Mouse (Mus musculus): Measurements from ENCODE around the gene Elmo1. TPM values are rescaled to one million over a fixed set of nuclear protein-coding genes. Genes with fewer than 3 reads are reported as not detected.

Gene Elmo1
- total and polyA plus RNA-seq, 3 experiments = 5.2 to 7.6 TPM; not detected in 1

DNA sequence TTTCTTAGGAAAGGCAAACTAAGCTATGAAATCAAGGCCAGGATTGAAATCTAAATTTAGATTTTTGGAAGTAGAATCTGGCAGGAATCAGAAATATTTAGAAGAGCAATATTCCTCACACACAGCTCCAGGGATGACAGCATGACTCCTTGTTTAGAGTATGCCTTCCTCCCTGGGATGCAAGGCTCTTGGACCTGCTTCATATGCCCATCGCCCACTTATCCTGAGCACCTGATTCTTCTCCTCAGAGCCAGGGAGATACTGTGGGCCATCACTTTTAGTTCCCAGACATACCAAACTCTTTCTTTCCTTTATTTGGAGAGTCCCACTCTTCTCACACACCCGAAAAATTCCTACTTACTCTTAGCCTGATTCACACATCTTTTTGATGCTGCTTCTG is 449.2 kb downstream of the Elmo1 start:
- DNase-seq (ENCODE audit: low read depth, low spot score) = no peak
- Histone ChIP-seq H3K4me3 (ENCODE audit: control insufficient read depth in 1 of 2, insufficient read depth in 1 of 2, low read depth in 2 of 2, low read length in 2 of 2) (no peak overlapping the region), H3K27ac (ENCODE audit: control insufficient read depth, low read depth, low read length) (no peak overlapping the region), H3K9me3 (replicated peaks; ENCODE audit: insufficient read depth, low read length) (no peaks in the 10 kb centered on the region), H3K9ac (ENCODE audit: control insufficient read depth, low read depth, low read length, poor library complexity, severe bottlenecking) (no peak overlapping the region), H3K79me2 (ENCODE audit: control insufficient read depth, insufficient read depth, low read length, poor library complexity) (no peaks in the 10 kb centered on the region), H3K36me3 (ENCODE audit: control insufficient read depth in 1 of 2, insufficient read depth in 2 of 2, low read length in 2 of 2) (no peaks in the 10 kb centered on the region), H3K27me3 (ENCODE audit: control insufficient read depth in 1 of 2, insufficient read depth in 2 of 2, low read length in 2 of 2) (no peaks in the 10 kb centered on the region), H3K4me1 (ENCODE audit: control insufficient read depth in 1 of 2, insufficient read depth in 2 of 2, low read length in 2 of 2) (no peaks in the 10 kb centered on the region)
- TF ChIP-seq ELF1 (IDR thresholded peaks at IDR 0.05; ENCODE audit: low read depth, low read length) = no peak
- no peak for TF ChIP-seq MAFK (IDR thresholded peaks at IDR 0.05; ENCODE audit: borderline replicate concordance, low read depth, low read length)
- no peak for TF ChIP-seq GABPA (IDR thresholded peaks at IDR 0.05; ENCODE audit: low read depth, low read length)
- no peak for TF ChIP-seq ETS1 (IDR thresholded peaks at IDR 0.05; ENCODE audit: low read depth, low read length)
- TF ChIP-seq TAL1 (IDR thresholded peaks at IDR 0.05; ENCODE audit: low read length) = no peak
- TF ChIP-seq CHD2 (IDR thresholded peaks at IDR 0.05; ENCODE audit: low read length) = no peak
- TF ChIP-seq JUND (IDR thresholded peaks at IDR 0.05; ENCODE audit: low read depth, low read length) = no peak
- TF ChIP-seq ZC3H11A (IDR thresholded peaks at IDR 0.05; ENCODE audit: low read depth, low read length) = no peak
- no peak for TF ChIP-seq ZKSCAN1 (IDR thresholded peaks at IDR 0.05; ENCODE audit: low read depth, low read length)
- TF ChIP-seq SIN3A (IDR thresholded peaks at IDR 0.05; ENCODE audit: low read length) = no peak
- TF ChIP-seq KAT2A (conservative IDR thresholded peaks at IDR 0.05; ENCODE audit: low read depth, low read length) = no peak
- no peak for TF ChIP-seq MXI1 (IDR thresholded peaks at IDR 0.05; ENCODE audit: low read depth, low read length)
- TF ChIP-seq TBP (IDR thresholded peaks at IDR 0.05; ENCODE audit: low read depth, low read length) = no peak
- no peak for TF ChIP-seq USF1 (IDR thresholded peaks at IDR 0.05; ENCODE audit: low read depth, low read length)
- no peak for TF ChIP-seq BHLHE40 (IDR thresholded peaks at IDR 0.05; ENCODE audit: borderline replicate concordance, low read depth, low read length)

DNA sequence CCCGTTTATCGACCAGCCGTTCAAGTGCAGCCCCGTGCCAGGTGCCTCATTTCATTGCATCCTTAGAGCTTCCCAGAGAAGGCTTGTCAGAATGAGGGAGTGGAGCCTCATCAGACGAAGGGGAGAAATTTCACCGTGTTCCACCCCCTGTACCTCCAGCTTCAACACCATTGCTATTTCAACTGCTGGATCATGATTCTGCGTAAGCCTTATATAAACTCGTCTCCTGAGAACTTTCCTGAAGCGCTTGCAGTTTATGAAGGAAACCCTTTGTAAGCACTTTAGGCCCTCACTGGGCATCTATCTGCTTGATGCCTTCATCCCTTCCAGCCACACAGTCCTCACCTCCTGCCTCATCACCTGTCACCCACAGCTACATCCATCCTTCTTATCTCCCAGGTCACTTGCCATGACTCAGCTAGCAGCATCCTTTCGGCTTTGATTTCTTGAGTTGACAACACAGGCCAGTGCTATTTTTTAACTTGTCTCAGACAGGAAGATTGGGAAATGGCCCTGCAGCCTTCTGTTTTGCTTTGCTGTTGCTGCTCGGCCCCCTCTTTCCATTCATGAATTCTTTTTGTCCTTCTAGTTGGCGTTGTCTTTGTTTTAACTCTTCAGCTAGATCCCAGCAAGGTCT is 456.3 kb downstream of the Elmo1 start:
- Histone ChIP-seq H3K4me3 (ENCODE audit: control insufficient read depth in 1 of 2, insufficient read depth in 1 of 2, low read depth in 2 of 2, low read length in 2 of 2) (no peak overlapping the region), H3K9ac (ENCODE audit: control insufficient read depth, low read depth, low read length, poor library complexity, severe bottlenecking) (no peak overlapping the region), H3K79me2 (ENCODE audit: control insufficient read depth, insufficient read depth, low read length, poor library complexity) (no peaks in the 10 kb centered on the region), H3K4me1 (ENCODE audit: control insufficient read depth in 1 of 2, insufficient read depth in 2 of 2, low read length in 2 of 2) (no peaks in the 10 kb centered on the region), H3K9me3 (replicated peaks; ENCODE audit: insufficient read depth, low read length) (no peaks in the 10 kb centered on the region), H3K27ac (ENCODE audit: control insufficient read depth, low read depth, low read length) (no peak overlapping the region), H3K36me3 (ENCODE audit: control insufficient read depth in 1 of 2, insufficient read depth in 2 of 2, low read length in 2 of 2) (no peaks in the 10 kb centered on the region), H3K27me3 (ENCODE audit: control insufficient read depth in 1 of 2, insufficient read depth in 2 of 2, low read length in 2 of 2) (no peaks in the 10 kb centered on the region)
- no peak for DNase-seq (ENCODE audit: low read depth, low spot score)
- no peak for TF ChIP-seq RCOR1 (IDR thresholded peaks at IDR 0.05; ENCODE audit: low read depth, low read length)
